Mouse (Mus musculus): ENCODE measurements around the gene Iglon5.

Iglon5 gene

DNA sequence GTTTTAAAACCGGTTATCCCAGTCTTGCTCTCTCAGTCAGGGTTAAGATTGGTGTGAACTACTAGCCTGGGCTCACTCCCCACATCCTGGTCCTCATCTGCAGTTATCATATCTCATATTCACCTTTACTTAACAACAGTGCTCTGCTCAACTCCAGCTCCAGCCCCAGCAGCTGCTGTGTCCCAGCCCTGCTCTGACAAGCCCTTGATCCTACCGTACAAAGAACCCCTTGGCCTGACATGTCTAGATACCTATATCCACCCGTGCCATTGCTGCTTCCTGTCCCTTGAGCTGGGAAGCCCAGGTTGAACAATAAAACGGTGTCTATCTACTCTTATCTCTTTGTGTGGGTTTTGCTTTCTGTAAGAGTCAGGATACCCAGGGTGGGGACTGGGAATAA lies 60.4 kb downstream of the Iglon5 start:
- DNase-seq (ENCODE audit: low read depth, low spot score): no peak

DNA sequence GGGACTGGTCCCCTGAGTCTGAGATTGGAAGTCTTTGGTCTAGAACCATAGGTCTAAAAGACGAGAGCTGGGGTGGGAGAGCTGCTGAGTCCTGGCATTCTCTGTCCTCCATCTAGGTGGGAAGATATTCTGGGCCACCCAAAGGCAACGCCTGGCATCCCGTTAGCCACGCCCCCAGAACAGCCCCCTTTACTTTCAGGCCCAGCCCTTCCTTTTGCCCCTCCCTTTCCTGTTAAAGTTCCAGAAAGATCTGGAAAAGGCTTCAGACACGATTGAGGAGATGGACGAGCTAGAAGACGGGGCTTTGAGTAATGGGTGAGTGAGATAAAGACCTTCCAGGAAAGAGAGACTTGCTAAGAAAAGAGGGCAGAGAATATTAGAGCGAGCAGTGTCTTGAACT lies 62.5 kb downstream of the Iglon5 start, which contains the start of gene Lim2:
Gene Lim2, plus strand, starts transcription at position 265 of the 400 bp plus-strand sequence.
- no peak for DNase-seq (ENCODE audit: low read depth, low spot score)

DNA sequence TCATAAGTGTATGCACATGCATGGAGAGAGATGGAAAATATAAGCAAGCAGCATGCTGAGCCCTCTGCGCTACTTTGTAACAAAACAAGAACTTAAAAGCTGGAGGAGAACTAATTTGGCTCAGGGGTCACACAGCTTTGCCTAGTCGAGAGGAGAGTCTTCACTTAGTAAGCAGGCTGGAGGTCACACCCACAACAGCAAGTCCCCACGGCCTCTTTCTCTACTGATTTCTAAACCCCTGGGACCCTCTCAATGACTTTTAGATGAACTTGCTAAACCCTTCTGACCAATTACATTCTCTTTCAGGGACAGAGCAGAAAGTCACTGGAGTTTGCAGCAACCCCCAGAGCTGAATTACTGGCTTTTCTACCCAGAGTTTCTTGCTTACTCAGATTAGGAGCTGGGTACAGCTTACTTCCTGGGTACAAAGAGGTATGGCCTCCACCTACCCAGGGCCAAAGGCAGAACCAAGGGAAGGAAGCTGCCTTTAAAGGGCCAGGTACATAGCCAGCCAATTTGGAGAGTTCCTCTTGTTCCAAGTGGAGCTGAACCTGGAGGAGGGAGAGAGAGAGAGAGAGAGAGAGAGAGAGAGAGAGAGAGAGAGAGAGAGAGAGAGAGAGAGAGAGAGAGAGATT lies 65.8 kb downstream of the Iglon5 start:
- DNase-seq (ENCODE audit: low read depth, low spot score): no peak

DNA sequence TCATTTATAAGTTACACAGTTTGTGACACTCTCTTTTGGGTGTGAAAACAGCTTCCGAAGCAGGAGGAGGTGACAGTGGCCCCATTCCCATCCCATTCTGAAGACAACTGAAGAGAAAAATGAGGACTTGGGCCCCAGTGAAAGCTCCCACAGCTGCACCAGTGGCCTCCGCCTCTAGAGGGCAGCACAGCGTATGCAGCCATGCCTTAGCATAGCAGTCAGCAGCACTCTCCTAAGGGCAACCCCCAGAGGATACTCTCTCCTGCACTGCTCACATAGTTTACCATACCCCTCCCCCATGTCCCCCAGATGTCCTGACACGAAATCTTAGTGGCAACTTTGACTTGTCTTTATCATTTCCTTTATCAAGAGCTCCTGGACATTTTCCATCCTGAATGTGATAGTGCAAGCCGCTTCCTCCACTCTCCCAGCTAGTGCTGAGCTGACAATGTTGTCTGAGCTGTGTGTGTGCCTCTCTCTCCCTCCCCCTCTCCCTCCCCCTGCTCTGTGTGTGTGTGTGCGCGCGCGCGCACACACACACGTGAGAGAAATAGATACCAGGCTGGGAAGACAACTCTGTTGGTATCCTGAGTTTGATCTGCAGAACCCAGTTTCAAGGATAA lies 66.8 kb downstream of the Iglon5 start:
- no peak for DNase-seq (ENCODE audit: low read depth, low spot score)

Measured in brain, embryonic 18.5 days (tissue).